Mouse (Mus musculus) E14TG2a.4 (cell line): ENCODE results near the gene 5031439G07Rik.

Source experiments
- H3K27me3 ChIP-seq: 2 replicates; pipeline ENCODE4 v1.6.1; 2014; ENCODE audit warnings: low read length, control low read depth; ENCODE audit not compliant: insufficient read depth
- H3K36me3 ChIP-seq: 2 replicates; pipeline ENCODE4 v1.6.1; 2014; ENCODE audit warnings: low read length, control low read depth; ENCODE audit not compliant: insufficient read depth
- H3K4me1 ChIP-seq: replicated peaks from 2 replicates; pipeline ENCODE4 v1.6.1; 2014; ENCODE audit warnings: low read depth, low read length, control low read depth
- H3K4me3 ChIP-seq: replicated peaks from 2 replicates; pipeline ENCODE4 v1.5.1; 2014; ENCODE audit warnings: mild to moderate bottlenecking, low read length
- H3K9me3 ChIP-seq: 2 replicates; pipeline ENCODE4 v1.6.1; 2014; ENCODE audit warnings: low read length, control low read depth
- CTCF ChIP-seq: conservative IDR thresholded peaks from 2 replicates; pipeline ENCODE4 v1.5.1; 2014; ENCODE audit warnings: low read length
- NANOG ChIP-seq: IDR thresholded peaks from 2 replicates; pipeline ENCODE4 v1.6.1; 2014; ENCODE audit warnings: borderline replicate concordance, low read length, mixed read lengths
- POU5F1 ChIP-seq: IDR thresholded peaks from 2 replicates; pipeline ENCODE4 v1.6.1; 2014; ENCODE audit warnings: low read length, borderline replicate concordance

5031439G07Rik gene

GRCm38 (mm10) chr15:85026197-85026596 is 37.8 kb upstream of the 5031439G07Rik start:
- H3K9me3 ChIP-seq = no peaks in the 10 kb centered on the region
- H3K27me3 ChIP-seq = peaks cover 35% of the 10 kb centered on the region
- H3K4me1 ChIP-seq = peaks cover 9% of the 10 kb centered on the region
- TF ChIP-seq NANOG = no peak
- no peak for TF ChIP-seq POU5F1
- TF ChIP-seq CTCF = no peak
- no peaks in the 10 kb centered on the region for H3K36me3 ChIP-seq
- no peak overlapping the region for H3K4me3 ChIP-seq

DNA sequence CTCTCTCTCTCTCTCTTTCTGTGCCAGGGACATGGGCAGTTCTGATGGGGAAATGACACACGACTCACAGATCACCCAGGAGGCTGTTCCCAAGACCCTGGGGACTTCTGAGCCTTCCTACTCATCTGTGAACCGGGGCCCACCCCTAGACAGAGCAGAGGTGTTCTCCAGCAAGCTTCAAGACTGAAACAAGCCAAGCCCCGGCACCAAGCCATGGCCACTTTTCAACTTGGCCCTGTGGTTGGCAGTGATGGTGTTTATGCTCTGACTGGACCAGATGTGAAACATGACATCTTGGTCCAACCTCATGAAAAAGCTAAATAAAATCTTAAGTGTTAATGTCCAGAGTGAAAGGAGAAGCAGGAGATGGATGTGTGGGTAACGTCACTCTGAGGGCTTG is 33.9 kb upstream of the 5031439G07Rik start:
- Histone ChIP-seq H3K27me3 (peaks cover 61% of the 10 kb centered on the region), H3K4me1 (peaks cover 9% of the 10 kb centered on the region), H3K36me3 (no peaks in the 10 kb centered on the region), H3K4me3 (no peak overlapping the region), H3K9me3 (no peaks in the 10 kb centered on the region)
- TF ChIP-seq POU5F1 (no peak), NANOG (no peak), CTCF (no peak)

- no peak for TF ChIP-seq CTCF
- TF ChIP-seq NANOG = no peak
- TF ChIP-seq POU5F1 = no peak
- Histone ChIP-seq H3K36me3 (no peaks in the 10 kb centered on the region), H3K4me3 (peak within 1 kb of the TSS; percentile 35; the same call in 1 of the 2 replicates), H3K4me1 (peaks cover 15% of the 10 kb centered on the region), H3K27me3 (peaks cover 74% of the 10 kb centered on the region), H3K9me3 (0 out of 2 replicates have a peak, but pooled peaks cover 3% of the 10 kb centered on the region)
Observed at GRCm38 (mm10) chr15:85016951-85017664, 28.8 kb upstream of the 5031439G07Rik start, which contains the start of gene Upk3a. Gene Upk3a (plus strand): TSS chr15:85017141.

- 0 out of 2 replicates have a peak, but pooled peaks cover 3% of the 10 kb centered on the region for H3K9me3 ChIP-seq
- H3K4me1 ChIP-seq = peaks cover 21% of the 10 kb centered on the region
- H3K36me3 ChIP-seq = no peaks in the 10 kb centered on the region
- no peak overlapping the region for H3K4me3 ChIP-seq
- TF ChIP-seq POU5F1 = no peak
- no peak for TF ChIP-seq NANOG
- TF ChIP-seq CTCF = no peak
- H3K27me3 ChIP-seq = peaks cover 62% of the 10 kb centered on the region
Observed at GRCm38 (mm10) chr15:85015771-85016170, 27.4 kb upstream of the 5031439G07Rik start.

GRCm38 (mm10) chr15:85012662-85013054 is 24.3 kb upstream of the 5031439G07Rik start:
- H3K36me3 ChIP-seq = no peaks in the 10 kb centered on the region
- H3K4me3 ChIP-seq = no peak overlapping the region
- 0 out of 2 replicates have a peak, but pooled peaks cover 3% of the 10 kb centered on the region for H3K9me3 ChIP-seq
- H3K4me1 ChIP-seq = peaks cover 21% of the 10 kb centered on the region
- H3K27me3 ChIP-seq = peaks cover 32% of the 10 kb centered on the region
- no peak for TF ChIP-seq CTCF

GRCm38 (mm10) chr15:85011895-85012661 is 23.7 kb upstream of the 5031439G07Rik start:
- TF ChIP-seq POU5F1 (no peak), NANOG (no peak), CTCF (no peak)
- no peak overlapping the region for H3K4me3 ChIP-seq
- H3K27me3 ChIP-seq = peaks cover 26% of the 10 kb centered on the region
- H3K9me3 ChIP-seq = 0 out of 2 replicates have a peak, but pooled peaks cover 3% of the 10 kb centered on the region
- H3K4me1 ChIP-seq = peaks cover 18% of the 10 kb centered on the region
- H3K36me3 ChIP-seq = no peaks in the 10 kb centered on the region

- Histone ChIP-seq H3K4me1 (peaks cover 20% of the 10 kb centered on the region), H3K36me3 (no peaks in the 10 kb centered on the region), H3K4me3 (no peak overlapping the region), H3K27me3 (peaks cover 6% of the 10 kb centered on the region; the same call in 1 of the 2 replicates), H3K9me3 (0 out of 2 replicates have a peak, but pooled peaks cover 3% of the 10 kb centered on the region)
- no peak for TF ChIP-seq CTCF
- no peak for TF ChIP-seq POU5F1
- no peak for TF ChIP-seq NANOG
Observed at GRCm38 (mm10) chr15:85009666-85010065, 21.3 kb upstream of the 5031439G07Rik start.
